Mouse (Mus musculus): ENCODE results near the gene Med23.

The Med23 gene

GRCm38 (mm10) chr10:24869760-24870290 is at the start of gene Med23:
Gene Med23 (plus strand): TSS chr10:24869986.
- DNase-seq = peak; percentile 97

DNA sequence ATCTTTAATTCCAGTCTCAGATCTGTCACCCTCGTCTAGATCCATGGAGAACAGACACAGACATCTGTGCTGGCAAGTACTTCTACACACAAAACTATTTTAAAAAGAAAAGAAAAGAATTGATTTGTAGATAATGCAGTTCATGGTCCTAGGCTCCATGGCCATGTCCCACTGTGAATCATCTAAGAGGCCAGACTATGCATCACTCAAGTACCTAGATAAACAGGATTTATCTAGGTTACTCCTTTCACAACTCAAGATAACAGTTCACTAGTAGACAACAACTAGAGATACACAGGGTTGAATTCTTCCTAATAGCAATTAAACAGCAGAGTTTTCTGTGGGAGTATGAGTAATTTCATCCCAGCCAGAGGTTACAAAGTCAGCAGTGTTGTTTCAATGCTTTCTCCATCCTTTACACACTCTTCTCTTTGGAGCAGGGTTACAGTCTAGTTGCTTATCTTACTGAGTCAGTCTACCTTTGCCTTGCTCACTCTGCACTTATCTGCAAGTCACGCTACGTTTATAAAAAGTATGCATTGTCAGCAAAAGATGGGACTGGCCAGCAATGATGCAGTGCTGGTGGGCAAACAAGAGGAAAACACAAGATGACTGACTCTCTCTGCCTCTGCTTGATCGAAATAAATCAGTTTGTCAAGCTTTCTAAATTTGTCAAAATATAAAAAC is 47.7 kb upstream of the Med23 start:
- no peak for DNase-seq

- no peak for DNase-seq
Measured at GRCm38 (mm10) chr10:24822842-24823241, 46.9 kb upstream of the Med23 start.

DNA sequence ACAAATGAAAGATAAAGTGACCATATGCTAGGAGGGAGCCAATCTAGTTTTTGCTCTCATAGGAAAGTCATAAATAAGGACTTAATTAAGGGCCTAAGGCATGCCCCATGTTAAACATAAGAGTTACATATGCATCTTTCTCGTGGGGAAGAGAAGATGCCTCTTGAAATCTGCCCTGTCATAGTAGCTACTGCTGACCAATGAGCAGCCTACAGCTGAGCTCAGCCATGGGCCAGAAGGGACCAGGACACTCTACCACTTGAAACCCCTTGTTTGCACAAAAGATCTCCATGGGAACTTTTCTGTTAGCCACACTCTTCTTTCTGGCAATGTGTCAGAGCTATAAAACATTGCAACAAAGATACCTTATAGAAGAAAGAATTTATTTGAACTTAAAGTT is 46.5 kb upstream of the Med23 start:
- no peak for DNase-seq

GRCm38 (mm10) chr10:24823697-24824535 is 45.9 kb upstream of the Med23 start:
- DNase-seq = peak; percentile 18

GRCm38 (mm10) chr10:24824621-24825020 is 45.2 kb upstream of the Med23 start:
- no peak for DNase-seq

DNA sequence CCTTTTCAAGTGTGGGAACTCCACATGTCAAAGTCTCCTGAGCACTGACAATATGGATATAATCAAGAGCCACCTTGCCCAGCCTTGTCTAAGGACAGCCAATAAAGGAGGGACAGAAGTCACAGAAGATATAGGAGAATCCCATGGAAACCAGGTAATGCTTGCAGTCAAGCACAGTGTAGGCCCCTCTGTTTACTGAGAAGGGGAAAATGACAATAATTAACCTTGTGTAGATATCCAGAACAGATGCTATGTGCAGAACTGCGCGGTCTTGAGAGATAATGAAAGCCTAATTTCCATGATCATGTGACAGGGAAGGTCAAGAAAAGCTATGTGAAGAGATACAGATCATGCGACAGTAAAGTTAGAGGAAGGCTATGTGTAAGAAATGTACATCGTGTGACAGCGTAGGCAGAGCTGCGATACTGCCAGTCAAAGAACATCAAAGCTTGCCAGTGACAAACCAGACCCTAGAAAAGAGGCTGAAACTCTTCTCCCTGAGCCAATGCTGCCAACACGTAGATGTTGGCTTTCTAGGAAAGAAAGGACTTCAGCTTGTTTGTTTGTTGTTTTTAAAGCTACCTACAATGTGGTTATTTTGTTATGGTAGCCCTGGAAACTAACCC is 44.2 kb upstream of the Med23 start:
- DNase-seq = no peak

DNA sequence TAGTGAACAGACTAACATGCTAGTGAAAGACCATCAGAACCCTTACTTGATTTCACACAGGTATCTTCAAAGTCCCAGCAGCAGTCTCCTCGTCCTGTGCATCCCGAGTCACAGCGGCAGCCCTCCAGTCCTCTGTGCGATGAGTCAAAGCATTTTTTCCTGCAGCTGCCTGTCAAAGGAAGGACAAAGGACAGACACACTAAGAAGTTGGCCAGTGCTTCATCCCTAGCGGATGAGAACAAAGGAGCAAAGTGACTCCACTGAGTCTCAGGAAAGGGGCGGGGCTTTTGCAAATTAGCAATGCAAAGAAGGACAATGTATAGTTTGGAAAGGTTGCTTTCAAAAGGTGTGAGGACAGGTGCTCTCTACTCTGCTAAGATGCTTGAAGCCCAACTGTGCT is 43.7 kb upstream of the Med23 start:
- no peak for DNase-seq

DNA sequence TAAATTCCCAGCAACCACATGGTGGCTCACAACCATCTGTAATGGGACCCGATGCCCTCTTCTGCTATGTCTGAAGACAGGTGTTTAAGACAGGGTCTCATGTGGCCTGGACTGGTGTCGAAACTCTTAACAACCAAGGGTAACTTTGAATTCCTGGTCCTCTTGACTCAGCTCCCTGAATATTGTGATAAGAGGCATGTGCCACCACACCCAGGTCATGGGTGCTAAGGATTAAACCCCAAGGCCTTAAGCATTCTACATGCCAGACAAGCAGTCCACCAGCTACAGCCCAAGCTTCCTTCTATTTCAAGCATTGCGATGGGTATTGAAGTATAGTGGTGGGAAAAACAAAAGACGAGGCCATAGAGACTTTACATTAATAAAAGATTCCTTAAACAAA is 41.6 kb upstream of the Med23 start:
- no peak for DNase-seq

DNA sequence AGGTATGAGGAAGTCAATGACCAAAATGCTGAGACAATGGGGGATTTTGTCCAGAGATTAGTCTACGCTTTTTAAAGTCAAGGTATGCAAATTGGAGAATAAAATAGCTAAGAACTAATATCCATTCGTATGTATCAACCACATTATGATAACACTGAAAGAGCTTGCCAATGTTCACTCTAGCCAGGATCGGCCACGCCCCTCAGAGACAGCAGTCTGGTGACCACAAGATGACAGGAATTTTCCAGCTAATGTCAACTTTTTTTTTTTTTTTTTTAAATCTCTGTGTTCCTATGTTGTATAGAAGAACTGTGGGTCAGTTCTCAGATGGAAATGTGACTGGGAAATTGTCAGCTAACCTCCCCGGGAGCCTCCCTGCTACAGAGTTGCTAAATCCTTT is 39.3 kb upstream of the Med23 start:
- no peak for DNase-seq

DNA sequence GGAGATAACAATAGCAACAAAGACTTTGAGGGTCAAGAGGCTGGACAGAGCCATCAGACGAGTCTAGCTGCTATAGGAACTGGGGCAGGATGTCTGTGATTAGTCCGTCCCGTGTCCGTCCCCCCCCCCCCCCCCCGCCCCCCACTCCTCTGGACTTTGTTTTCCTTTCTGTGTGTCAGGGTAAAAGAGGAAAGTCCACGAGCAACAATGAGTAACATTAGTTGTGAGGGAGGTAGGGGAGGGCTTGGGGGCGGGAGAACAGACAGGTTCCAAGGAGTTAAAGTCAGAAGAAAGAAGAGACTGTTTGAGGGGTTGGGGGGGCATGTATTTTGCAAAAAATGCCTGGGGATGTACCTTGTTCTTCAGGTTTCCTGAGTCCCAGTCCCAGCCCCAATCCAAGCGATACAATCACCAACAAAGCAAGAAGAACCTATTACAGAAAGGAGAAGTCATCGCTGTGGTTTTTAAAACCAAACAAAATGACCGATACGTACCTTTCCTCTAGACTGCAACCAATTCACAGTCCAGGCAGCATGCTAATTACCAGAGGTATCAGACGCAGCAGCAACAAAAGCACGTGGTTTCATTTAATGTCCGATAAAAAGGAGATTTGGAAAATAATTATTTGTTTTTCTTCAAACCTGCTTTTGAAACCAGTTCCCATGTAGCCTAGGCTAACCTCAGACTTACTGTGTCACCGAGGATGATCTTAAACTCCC is 38.2 kb upstream of the Med23 start:
- no peak for DNase-seq

GRCm38 (mm10) chr10:24832306-24832705 is 37.5 kb upstream of the Med23 start:
- no peak for DNase-seq

DNA sequence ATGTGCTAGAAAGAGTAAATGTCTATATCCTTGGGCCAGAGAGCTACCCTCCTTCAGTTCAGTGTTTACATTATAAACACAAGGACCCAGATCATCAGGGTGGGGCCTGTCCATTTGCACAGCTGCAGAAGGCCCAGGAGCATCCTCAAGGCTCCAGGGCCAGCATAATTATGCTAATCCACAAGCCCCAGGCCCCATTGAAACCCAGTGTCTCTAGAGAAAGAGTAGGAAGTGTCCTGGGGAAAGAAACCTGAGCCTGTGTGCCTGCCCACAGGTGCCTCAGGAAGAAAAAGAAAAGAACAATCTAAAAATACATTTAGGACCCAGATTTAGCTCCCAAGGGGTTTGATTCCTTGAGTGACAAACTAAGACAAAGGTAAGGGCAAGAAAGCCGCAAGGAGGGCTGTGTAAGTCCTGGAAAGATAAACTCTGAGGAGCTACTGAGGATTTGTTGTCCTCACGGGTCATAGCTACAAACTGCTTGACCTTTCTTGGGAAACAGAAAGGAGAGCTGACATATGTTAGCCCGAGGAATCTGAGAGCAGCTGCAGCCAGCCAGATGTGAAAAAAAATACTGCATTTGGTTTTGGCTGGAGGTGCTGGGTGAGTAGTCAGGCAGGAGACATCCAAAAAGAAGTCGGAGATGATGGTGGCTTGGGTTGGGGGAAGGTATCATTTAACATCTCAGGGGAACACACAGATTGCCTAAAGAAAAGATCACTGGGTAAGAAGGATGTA is 35.0 kb upstream of the Med23 start:
- no peak for DNase-seq

GRCm38 (mm10) chr10:24835702-24836342 is 34.0 kb upstream of the Med23 start:
- DNase-seq = no peak

DNA sequence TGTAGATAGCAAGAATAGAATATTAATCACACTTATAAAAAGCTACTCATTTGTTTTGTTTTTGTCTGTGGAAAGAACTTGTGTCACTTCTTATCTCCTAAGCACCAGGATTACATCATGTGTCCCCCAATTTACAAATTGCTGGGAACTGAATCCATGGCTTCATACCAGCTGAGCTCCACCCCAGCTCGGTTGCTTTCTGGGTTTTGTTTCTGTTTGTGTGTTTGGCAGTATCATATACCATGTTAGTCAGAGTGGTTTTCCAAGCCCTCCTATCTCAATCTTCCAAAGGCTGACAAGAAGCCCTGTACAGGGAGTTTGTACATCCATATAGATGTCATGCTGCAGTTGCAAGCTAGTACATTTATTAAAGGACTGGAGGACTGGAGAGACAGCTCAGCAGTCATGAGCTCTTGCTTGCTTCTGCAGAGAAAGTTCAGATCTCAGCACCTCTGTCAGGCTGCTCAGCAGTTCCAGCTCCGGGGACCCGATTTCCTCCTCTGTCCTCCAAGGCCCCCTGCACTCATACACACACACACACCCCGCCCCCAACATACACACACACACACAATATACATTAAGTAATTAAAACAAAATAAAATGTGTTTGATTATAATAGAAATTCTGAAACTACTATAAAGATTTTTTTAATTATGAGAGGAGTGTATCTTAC is 33.3 kb upstream of the Med23 start:
- DNase-seq = no peak

GRCm38 (mm10) chr10:24840795-24841194 is 29.0 kb upstream of the Med23 start:
- no peak for DNase-seq

DNA sequence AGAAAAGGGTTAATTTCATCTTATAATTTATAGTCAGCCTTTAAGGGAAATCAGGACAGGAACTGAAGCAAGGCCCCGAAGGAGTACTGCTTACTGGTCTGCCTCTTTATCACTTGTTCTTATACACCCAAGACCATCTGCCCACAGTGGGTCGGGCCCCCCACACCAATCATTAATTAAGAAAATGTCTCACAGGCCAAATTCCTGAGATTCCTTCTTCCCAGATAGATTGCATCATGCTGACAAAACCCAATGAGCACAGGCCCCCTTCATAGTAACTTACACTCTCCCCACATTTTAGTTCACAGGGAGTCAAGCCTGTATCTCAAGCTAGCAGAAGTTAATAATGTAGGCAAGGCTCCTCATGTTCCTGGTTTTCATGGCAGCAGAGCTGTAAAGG is 27.8 kb upstream of the Med23 start:
- DNase-seq = no peak

DNA sequence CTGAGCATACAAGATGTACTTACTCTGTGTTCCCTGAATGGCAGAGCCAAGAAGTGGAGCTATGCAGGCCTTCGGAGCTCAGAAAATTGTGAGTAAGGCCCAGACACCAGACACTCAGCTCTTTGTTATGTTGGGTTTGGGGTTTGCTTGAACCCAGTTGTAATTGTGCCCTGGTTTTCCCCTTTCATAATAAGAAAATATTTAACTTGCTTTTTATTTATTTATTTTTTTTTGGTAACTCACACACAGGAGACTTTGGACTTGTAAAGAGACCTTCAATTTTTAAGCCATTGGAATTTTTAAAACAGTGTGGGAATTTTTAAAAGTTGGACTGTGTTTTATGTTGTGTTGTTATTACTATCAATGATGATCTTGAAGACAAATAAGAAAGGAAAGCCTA is 27.1 kb upstream of the Med23 start, which contains the start of gene Enpp3:
TSS of gene Enpp3 (minus strand) at position 148 of the 400 bp plus-strand sequence.
- no peak for DNase-seq

GRCm38 (mm10) chr10:24863146-24863545 is 6.6 kb upstream of the Med23 start:
- DNase-seq = no peak

- peak; percentile 58 for DNase-seq
Measured at GRCm38 (mm10) chr10:24864434-24864833, 5.4 kb upstream of the Med23 start.

DNA sequence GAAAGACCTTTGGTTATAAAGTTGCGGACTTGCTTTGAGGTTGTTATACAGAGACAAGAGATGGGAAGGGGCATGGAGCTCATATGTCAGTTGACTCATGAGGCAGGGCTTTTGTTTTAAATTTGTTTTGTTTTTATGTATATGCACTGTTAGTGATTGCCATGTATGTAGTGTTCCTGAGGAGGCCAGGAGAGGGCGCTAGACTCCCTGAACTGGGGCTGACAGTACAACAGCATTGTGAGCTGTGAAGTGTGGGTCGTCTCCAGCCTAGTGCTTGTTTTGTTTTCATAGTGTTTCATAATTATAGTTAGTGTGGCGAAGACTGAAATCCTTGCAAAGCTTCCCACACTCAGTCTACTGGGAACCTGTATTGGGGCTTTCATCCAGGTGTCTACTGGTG is 3.8 kb downstream of the Med23 start:
- DNase-seq = peak; percentile 38
